Mouse (Mus musculus) spleen, adult 2 months (tissue): ENCODE data around the gene Gm42715. TPM values are rescaled to one million over a fixed set of nuclear protein-coding genes. Genes with fewer than 3 reads are reported as not detected.

ENCODE experiments used
- DNase-seq, 2 experiments: peaks; one replicate each; pipeline versions ENCODE4 v3.0.0 to v3.0.0-alpha.2; 2012 to 2021; ENCODE audit warnings: low spot score in 2 of 2, low read depth in 1 of 2
- H3K27ac ChIP-seq: fragments of 200-500 bp; 2 replicates; pipeline ENCODE4 v1.5.1; 2012; ENCODE audit warnings: low read length, inconsistent platforms; ENCODE audit not compliant: insufficient read depth
- H3K27me3 ChIP-seq: fragments of 200-500 bp; 2 replicates; pipeline ENCODE4 v1.6.1; 2012; ENCODE audit warnings: mild to moderate bottlenecking, moderate library complexity, low read length, inconsistent platforms; ENCODE audit not compliant: control insufficient read depth, insufficient read depth
- H3K36me3 ChIP-seq: fragments of 200-500 bp; 2 replicates; pipeline ENCODE4 v1.6.1; 2012; ENCODE audit warnings: mild to moderate bottlenecking, low read length, inconsistent platforms; ENCODE audit not compliant: control insufficient read depth, insufficient read depth
- H3K4me1 ChIP-seq: fragments of 200-500 bp; 2 replicates; pipeline ENCODE4 v1.6.1; 2011; ENCODE audit warnings: inconsistent platforms; ENCODE audit not compliant: control insufficient read depth, insufficient read depth, insufficient read length
- H3K4me3 ChIP-seq: fragments of 200-500 bp; 2 replicates; pipeline ENCODE4 v1.5.1; 2011; ENCODE audit warnings: mild to moderate bottlenecking, inconsistent platforms; ENCODE audit not compliant: insufficient read depth, insufficient read length; ENCODE audit errors: extremely low read depth
- CTCF ChIP-seq: fragments of 200-500 bp; IDR thresholded peaks from 2 replicates; pipeline ENCODE4 v1.5.1; 2011; ENCODE audit warnings: mild to moderate bottlenecking, inconsistent platforms; ENCODE audit not compliant: insufficient read depth, insufficient read length, insufficient replicate concordance; ENCODE audit errors: extremely low read depth
- POLR2A ChIP-seq: fragments of 200-500 bp; IDR thresholded peaks from 2 replicates; pipeline ENCODE4 v1.6.1; 2011; ENCODE audit warnings: low read depth, low read length, inconsistent platforms
- WGBS: fragments of 180-500 bp; shearing (Covaris S2); methylation state at CpG from one replicate; pipeline ENCODE4 v1.1.7; 2018; 5-methylcytosine and 5-hydroxymethylcytosine counted together
- polyA plus RNA-seq: library from polyadenylated mRNA; depleted of rRNA; stranded (reverse); fragments of >200 nt; gene quantifications from 2 replicates; pipeline ENCODE4 v1.2.3, GENCODE M21; 2012

The Gm42715 gene
- polyA plus RNA-seq, 1 experiment: 14.6 TPM

GRCm38 (mm10) chr7:127560580-127560979, 41.2 kb downstream of the Gm42715 start:
- Histone ChIP-seq H3K27me3 (no peaks in the 10 kb centered on the region), H3K27ac (no peak overlapping the region), H3K4me1 (no peaks in the 10 kb centered on the region), H3K4me3 (no peak overlapping the region), H3K36me3 (peaks cover 49% of the 10 kb centered on the region)
- DNase-seq: no peak
- TF ChIP-seq CTCF (no peak), POLR2A (no peak)
- 99% methylated on average over 11 of the region's 11 CpGs for whole genome bisulfite sequencing

- no peak within 1 kb of the TSS for H3K27ac ChIP-seq
- TF ChIP-seq POLR2A (no peak), CTCF (no peak)
- H3K4me3 ChIP-seq: no peak within 1 kb of the TSS
- DNase-seq: no peak
- WGBS: 84% methylated on average over 5 of the region's 5 CpGs
- no peaks in the 10 kb centered on the region for H3K4me1 ChIP-seq
- H3K36me3 ChIP-seq: peaks cover 44% of the 10 kb centered on the region
- no peaks in the 10 kb centered on the region for H3K27me3 ChIP-seq
Measured at GRCm38 (mm10) chr7:127561340-127561858, 42.0 kb downstream of the Gm42715 start, which contains the start of gene Tmem265. Gene Tmem265 (plus strand): TSS chr7:127561390.

DNA sequence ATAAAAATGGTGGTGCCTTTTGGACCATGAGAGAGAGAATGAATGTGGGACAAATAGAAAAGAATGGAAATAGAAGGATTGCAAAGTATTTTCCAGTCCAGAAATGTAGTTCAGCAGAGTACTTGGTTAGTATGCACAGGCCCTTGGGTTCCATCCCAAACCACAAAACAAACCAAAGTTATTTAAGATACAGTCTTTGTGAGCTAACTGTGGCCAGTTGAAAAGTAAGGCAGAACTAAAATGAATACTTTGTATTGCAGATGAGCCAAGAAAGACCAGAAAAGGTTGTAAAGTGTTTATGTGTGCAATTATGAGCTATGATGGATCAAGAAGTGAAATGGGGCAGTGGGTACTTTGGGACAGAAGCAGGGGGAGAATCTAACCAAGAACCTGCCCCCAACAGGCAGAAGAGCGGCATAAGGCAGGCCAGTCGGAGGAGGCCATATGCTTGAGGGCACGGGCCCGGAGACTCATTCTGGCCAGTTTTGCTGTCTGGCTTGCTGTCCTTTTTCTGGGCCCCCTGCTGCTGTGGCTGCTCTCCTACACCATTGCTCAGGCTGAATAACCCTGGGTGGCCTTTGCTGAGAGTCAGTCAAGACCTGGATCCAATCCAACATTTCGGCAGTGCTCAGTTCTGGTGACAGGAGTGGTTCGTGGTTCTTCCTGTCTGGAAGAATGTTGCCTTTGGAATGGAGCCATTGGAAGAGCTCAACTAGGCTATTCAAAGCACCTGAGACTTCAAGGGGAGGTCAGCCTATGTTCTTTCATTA, 45.2 kb downstream of the Gm42715 start:
- Histone ChIP-seq H3K36me3 (peaks cover 26% of the 10 kb centered on the region), H3K4me3 (no peak overlapping the region), H3K27ac (no peak overlapping the region), H3K4me1 (no peaks in the 10 kb centered on the region), H3K27me3 (no peaks in the 10 kb centered on the region)
- no peak for DNase-seq
- TF ChIP-seq CTCF (no peak), POLR2A (no peak)
- 89% methylated on average over 6 of the region's 6 CpGs for WGBS

GRCm38 (mm10) chr7:127572895-127573471, 53.6 kb downstream of the Gm42715 start, which contains the start of gene Phkg2:
Gene Phkg2 (plus strand): TSS chr7:127573340.
- H3K27ac ChIP-seq: peak within 1 kb of the TSS; percentile 79
- DNase-seq: peak; percentile 90 to 97
- peak within 1 kb of the TSS; percentile 77 for H3K4me3 ChIP-seq
- H3K27me3 ChIP-seq: no peaks in the 10 kb centered on the region
- H3K36me3 ChIP-seq: peaks cover 8% of the 10 kb centered on the region
- H3K4me1 ChIP-seq: peaks cover 6% of the 10 kb centered on the region
- WGBS: under 1% methylated on average over 17 of the region's 17 CpGs
- TF ChIP-seq POLR2A: peak; percentile 91
- TF ChIP-seq CTCF: no peak

GRCm38 (mm10) chr7:127573503-127574008, 54.2 kb downstream of the Gm42715 start:
- 2% methylated on average over 19 of the region's 28 CpGs for WGBS
- Histone ChIP-seq H3K4me1 (peaks cover 6% of the 10 kb centered on the region), H3K27me3 (no peaks in the 10 kb centered on the region), H3K36me3 (peaks cover 11% of the 10 kb centered on the region), H3K27ac (peak overlapping the region; percentile 68), H3K4me3 (peak overlapping the region; percentile 77)
- no peak for DNase-seq
- TF ChIP-seq POLR2A (no peak), CTCF (no peak)

DNA sequence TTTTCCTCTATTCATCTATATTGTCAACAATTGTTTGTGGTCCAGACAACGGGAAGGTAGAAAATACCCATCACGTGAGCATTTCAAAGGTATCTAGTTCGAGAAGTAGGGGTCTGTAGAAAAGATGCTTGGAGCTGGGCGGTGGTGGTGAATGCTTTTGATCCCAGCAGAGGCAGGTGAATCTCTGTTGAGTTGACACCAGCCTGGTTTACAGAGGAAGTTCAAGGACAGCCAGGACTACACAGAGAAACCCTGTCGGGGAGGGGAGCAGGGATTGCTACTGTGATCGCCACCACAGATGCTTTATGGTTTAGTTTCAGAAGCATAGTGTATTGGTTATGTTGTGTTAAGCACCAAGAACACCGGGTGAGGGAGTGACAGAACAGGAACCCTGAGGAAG, 54.7 kb downstream of the Gm42715 start:
- 10% methylated on average over 7 of the region's 7 CpGs for WGBS
- Histone ChIP-seq H3K27me3 (no peaks in the 10 kb centered on the region), H3K36me3 (peaks cover 11% of the 10 kb centered on the region), H3K27ac (no peak overlapping the region; the same call in 1 of the 2 replicates), H3K4me1 (peaks cover 6% of the 10 kb centered on the region), H3K4me3 (peak overlapping the region; percentile 77)
- TF ChIP-seq POLR2A (no peak), CTCF (no peak)
- no peak for DNase-seq
